Mouse (Mus musculus) right cerebral cortex, adult 18-20 months (tissue): ENCODE data around the gene Elavl3.
A peak's percentile ranks its signal among the peaks of the same experiment; 100 is the strongest.

Experiments used
- DNase-seq: peaks from one replicate; pipeline ENCODE4 v3.0.0; 2022; ENCODE audit warnings: mixed read lengths

Gene Elavl3

DNA sequence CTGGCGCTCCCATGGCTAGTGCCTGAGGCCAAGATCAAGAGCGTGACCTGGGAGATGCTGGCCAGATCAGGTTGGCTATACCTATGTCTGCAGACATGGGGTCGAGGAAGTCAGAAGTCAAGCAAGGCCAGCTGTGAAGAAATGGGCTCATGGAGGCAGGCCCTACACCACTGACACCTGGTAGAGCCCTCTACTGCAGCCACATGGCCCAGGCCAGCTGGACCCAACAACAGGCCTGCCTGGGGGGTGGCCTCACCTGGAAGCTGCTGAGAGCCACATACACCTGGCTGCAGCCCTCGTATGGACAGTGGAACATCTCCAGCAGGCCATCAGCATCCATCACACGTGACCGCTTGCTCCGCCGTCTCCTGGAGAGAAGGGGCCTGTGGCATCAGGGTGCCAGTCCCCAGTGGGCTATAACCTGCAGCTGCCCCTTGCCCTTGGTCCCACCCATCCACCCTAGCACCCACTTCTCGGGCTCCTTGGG lies 5.3 kb upstream of the Elavl3 start:
- no peak for DNase-seq

DNA sequence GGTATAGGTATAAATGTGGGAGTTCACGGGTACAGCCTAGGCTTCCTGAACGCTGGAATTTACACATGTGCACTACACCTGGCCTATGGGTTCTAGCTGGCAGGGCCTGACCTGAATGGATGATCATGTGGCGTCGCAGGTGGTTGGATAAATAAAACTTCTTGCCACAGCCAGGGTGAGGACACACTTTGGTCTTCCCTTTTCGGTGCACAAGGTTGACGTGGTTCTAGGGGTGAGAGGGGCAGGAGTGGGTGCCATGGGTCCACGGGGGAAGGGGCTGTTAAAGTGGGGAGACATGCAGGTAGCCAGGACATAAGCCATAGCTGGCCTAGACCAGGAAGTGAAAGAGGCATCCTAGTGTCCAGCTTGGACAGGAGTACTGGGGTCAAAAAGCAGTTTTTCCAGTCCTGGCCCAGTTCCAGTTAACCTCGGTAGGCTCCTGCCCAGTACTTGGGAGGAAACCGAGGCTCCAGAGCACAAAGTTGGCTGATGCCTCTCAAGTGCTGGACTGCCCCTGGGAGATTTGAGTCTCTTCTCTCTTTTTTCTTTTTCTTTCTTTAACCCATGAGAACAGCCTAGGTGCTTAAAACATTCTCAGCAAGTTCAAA lies 4.6 kb upstream of the Elavl3 start:
- no peak for DNase-seq

DNA sequence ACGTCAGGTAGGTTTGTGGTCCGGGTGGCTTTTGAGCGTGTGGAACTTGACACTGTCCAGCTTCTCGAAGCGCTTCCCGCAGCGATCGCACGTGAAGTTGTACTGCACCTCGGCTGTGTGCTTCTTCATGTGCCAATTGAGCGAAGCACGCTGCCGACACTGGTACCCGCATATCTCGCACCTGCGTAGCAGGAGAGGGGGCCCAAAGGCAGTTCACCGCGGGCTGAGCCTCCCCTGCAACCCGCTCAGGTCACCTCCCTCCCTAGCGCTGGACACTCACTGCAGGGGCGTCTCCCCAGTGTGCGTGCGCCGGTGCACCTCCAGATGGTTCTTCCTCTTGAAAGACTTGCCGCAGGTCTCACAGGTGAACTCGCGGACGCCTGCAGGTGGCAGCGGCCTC lies 3.9 kb upstream of the Elavl3 start:
- DNase-seq, result no peak

DNA sequence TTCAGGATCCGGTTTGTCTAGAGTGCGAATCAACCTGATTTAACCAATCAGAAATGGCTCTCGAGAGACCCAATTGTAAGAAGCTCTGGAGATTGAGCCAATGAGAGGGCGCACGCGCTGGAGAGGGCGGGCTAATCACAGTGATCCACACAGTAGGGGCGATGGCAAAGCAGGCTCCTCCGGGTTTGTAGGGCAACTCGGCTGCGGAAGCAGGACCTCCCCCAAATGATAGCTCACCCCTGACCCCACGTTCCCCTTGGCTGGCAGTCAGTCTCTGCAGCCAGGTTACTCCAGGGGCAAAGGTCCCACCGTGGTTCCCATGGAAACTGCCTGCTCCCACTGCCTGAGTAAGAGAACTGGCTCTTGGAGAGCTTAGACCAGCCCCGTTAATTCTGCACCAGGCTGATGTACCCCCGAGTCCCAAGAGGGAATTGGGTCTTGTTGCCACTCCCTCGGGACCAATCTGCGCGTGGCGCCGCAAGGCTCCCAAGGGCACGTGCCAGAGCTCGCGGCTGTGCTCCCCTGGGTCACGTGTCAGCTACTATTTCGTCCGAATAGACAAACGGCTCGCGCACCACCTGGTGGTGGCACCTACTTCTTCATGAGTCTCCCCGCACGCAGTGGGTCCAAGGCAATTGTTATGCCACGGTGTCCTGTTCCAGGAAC lies 2.7 kb upstream of the Elavl3 start:
- peak; percentile 87 for DNase-seq

DNA sequence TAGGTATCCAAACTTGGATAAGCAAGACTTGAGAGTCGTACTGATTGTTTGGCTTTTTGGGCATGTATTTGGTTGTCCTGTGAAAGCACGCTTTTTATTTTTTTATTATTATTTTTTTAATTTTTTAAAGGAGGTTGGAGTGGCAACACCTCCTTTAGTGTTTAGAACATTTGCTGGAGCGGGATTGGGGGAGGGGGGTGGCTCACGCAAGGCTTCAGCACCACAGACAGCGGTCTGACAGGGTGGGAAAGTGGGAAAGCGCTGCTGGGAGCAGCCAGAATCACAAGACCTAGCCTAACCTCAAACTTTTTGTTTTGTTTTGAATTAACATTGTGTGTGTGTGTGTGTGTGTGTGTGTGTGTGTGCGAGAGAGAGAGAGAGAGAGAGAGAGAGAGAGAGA lies 1.8 kb upstream of the Elavl3 start:
- no peak for DNase-seq

DNA sequence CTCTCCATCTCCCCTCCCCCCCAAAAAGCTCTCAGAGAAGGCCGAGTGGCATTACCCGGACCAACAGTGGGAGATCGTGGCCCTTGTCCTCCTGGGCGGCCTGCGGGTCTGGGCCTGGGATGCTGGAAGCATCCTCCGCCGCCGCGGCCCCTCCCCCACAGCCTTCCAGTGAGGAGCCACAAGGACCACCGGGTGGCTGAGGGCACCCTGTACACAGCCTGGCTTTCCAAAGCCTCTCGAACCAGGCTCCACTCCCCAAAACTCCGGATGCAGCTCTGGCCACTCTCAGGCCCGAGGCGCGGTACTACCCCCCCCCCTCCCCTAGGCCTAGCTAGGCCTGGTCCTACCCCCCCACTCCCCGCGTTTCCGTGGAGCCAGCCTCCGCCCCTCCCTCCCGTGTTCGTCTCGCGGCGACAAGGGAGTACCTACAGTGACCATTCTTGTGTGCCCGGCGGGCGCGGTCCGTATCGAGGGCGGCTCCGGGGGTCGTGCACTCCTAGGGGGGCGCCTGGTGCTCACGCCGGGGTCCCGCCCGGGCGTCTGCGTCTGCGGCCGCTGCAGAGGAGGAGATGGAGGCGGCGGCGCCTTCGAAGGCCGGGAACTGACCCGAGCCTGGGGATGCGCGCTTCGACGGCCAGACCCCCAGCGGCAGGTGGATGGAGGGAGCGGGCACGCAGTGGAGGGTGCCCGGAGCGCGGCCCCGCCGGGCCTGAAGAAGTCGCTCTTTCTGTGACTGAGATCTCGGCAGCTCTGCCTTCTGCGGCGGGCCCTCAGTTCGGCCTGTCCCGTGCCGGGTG lies 464 bp downstream of the Elavl3 start:
- peak; percentile 52 for DNase-seq

DNA sequence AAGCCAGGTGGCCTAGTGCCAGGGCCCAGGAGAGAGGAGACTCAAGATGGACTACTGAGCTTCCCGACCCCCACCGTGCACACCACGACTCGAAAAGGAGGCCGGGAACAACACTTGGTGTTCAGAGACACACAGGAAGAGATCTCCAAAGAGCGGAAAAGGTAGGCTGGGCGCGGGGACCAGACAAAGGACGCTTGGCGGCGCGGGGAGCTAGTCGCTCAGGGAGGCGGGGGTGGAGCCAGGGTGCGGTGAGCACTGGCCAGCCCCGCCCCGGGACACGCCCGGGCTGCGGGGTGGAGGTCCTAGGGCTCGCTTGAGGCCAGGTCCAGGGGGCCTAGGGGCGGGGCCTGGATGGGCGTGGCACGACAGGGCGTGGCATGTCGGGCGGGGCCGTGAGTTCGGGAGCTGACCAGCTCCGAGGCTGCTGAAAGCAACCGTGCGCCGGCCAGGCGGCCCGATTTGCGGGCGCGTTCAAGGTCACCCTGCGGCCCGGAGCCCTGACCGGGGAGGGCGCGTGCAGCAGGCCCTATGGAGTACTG lies 1.4 kb downstream of the Elavl3 start:
- DNase-seq, result peak; percentile 82

DNA sequence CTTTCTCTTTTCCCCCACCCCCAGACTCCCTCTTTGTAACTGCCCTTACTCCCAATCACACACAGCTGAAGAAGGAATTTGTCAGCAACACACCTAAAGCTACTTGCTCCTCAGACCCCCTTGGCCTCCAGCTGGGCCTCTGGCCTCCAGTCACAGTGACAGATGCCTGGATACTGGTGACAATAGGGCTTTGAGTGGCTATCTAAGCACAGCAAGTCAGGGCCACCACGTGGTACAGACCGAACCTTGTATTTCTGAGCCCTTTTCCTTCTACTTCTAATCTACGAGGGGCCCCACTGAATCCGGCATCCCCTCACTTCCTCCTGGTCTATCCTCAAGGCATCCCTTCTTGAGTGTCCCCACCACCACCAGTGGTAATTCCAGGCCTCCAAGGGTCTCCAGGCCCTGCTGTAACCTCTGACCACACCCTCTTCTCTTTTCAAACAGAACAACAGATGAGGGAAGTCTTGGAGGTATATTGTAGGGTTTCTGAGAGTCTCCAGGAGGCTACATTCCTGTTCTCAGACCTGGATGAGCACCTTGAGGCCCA lies 2.0 kb downstream of the Elavl3 start:
- no peak for DNase-seq

DNA sequence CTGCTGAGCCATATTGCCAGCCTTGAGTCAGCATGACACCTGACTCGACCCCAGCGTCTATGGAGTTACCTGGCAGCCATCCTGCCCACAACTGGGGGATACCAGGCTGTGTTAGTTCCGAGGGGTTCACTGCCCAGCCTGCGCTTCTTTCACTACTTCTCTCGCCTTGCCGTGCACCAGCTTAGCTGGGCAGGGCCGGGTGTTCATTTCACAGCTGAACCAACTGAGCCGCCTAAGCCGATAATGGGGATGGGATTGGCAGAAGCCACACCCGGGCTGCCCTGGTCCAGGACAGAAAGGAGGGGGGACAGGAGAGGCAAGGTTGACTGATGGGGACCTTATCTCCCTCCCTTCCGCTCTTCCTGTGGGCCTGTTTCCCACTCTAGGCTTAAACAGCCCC lies 2.5 kb downstream of the Elavl3 start:
- DNase-seq, result no peak

DNA sequence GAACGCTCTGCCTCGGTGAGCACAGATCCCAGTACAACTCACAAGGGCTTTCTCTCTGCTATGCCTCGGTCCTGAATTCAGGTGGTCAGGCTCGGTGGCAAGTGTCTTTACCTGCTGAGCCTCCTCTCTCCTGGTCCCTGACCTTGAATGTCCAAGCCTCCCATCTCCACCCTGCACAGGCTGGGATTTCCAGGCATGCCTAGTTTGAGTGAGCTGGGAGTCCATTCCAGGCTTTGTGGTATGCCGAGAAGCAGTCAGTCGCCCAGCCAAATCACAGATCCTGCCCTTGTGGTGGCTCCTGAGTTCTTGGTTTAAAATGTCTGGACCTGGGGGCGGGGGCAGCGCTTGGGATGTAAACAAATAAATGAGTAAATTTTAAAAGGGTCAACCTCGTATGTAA lies 4.5 kb downstream of the Elavl3 start:
- DNase-seq, result no peak

DNA sequence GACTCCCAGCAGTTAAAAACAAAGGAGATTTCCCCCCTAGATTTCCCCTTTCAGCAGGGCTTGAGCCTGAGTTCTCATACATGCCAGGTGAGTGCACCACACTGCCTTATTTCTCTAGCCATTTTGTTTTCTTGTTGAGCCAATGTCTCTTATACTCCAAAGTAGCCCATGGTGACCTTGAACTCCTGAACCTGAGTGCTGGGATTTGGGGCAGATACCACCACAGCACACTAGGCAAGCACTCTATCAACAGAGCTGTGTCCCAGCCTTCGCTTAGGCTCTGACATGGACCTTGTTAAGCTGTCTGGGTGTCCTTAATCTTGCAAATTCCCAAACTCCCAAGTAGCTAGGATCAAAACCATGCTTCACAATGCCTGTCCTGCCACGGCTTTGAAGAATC lies 10.0 kb downstream of the Elavl3 start:
- DNase-seq, result no peak

DNA sequence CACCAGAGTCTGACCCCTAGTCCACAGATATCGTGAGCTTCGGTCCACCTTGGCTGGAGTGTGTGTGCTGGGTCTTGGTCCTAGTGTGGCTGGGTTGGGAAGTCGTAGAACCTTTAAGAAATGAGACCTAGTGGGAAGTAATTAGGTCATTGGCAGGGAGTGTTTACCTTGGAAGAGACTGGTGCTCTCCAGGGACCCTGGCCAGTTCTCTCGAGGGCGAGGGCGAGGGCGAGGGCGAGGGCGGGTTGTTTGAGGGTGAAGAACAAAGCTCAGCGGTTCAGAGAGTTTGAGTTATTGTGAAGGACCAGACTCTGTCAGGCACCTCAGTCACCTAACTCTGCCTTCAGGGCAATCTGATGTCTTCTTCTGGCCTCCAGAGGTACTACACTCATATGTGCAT lies 14.0 kb downstream of the Elavl3 start:
- DNase-seq, result no peak

DNA sequence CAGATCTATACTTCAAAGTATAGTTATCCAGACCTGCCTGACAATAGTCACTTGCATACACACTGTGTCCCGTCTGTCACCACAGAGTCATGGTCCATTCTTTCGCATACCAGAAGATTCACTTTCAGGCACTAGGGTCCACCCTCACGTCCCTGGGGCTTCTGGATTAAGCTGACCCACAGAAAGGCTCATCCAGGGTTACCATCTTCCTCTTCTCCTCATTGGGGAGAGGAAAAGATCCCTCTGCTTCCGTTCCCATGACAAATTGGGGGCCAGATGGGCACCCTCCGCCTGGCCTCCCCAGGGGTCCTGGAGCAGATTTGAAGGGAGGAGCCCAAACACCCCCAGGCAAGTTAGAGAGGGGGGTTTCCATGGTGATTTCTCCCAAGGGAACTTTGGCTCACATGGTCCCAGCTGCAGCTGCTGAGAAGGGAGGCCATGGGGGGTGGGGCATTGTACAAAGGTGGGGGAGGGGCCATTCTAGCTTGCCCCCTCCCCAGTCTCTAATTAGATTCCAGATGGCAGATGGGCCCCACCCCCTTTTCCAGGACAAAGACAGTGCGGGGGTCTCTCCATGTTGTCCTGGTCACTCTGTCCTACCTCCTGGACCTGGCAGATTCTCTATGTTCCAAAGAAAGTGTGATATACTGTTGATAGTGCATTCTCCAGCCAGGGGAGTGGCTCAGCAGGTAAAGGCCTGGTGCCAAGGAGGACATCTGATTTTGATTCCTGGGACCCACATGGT lies 16.4 kb downstream of the Elavl3 start:
- DNase-seq, result no peak

DNA sequence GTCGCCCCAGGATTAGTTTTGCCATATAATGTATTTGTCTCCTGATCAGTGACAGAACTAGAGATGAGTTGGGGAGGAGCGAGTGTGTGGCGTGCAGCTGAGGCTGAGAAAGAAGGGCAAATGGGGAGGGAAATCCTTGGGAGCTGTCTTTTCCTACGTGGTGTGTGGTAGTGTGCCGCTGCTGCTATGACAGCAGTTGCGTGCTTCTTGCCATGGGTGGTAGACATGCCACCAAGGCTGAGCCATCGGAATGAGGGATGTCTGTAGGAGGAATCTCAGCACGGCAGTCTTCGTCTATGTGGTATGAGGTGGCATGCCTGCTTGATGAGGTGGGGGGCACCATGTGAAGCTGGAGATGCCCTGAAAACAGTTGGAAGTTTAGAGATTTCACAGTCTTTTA lies 21.4 kb downstream of the Elavl3 start:
- peak; percentile 43 for DNase-seq

DNA sequence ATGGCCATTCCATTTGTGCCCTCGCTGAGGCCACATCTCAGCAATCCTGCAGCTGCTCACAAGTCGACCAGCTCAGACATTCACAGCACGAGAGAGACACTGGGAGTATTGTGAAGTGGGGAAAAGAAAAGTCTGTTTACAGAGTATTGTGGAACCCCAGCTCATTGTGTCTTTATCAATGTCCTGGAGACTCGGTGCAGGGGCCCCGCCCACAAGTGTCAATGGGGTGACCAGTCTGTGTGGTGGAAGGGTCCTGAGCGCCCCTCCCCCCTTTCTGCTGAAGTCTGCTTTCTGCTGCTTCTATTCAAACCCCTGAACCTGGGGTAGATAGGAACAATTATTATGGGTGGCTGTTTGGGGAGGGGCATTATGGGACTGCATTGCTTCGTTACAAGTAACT lies 23.4 kb downstream of the Elavl3 start:
- no peak for DNase-seq

DNA sequence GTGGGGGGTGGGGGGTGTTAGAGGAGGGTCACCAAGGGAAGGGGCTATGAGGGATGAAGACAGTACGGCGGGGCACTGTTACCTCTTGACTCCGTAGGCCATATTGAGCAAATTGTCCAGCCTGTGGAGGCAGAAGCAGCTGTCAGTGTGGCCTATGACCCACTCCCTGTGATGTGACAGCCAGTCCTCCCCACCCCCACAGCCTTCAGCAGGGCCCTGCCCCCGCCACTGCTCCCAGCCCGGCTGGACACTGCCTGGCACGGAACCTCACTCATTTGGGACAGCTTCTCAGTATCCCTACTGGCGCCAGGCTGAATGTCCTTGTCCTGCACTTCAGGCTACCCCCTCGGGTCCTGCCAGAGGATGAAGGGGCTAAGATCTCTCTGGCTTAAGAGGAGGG lies 27.2 kb downstream of the Elavl3 start:
- peak; percentile 41 for DNase-seq

DNA sequence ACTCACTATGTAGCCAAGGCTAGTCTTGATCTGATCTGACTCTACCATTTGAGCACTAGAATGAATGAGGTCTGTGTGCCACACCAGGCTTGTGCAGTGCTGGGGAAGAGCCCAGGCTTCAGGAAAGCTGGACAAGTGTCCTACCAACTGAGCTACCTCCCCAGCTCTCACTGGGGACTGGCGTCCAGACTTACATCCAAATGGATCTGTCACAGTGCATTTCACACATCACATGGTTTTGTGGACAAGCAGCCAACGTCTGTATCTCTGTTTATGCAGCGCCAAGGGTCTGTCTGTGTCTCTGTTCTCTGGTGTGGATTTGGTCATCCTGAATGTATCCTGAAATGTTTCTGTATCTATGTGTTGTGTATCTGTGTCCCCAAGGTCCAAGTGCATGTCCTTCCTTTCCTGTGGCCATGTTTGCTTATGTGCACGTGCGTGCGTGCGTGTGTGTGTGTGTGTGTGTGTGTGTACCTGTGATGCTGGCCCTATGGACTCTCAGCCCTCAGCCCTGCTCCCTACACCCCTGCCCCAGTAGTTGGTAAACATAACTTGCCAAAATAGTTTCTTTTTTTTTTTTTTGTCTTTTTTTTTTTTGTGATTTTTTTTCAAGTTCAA lies 34.5 kb downstream of the Elavl3 start:
- DNase-seq, result no peak

DNA sequence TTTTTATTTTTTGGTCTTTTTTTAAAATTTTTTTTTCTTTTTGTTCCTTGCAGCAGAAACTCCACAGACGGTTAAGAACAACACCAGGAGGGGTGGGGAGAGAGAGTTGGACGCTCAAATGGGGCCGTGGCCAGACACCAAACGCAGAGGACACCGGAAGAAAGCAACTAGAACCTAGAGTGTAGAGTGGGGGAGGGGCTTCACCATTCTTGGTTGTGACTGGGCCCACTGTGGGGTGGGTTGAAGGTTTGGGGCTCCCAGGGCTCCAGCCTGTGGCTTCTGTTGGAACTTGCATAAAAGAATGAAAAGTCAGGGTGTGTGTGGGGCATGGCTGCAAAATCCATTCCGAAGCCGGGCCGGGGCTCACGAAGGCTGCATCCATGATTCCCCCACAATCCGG lies 35.6 kb downstream of the Elavl3 start:
- DNase-seq, result no peak

DNA sequence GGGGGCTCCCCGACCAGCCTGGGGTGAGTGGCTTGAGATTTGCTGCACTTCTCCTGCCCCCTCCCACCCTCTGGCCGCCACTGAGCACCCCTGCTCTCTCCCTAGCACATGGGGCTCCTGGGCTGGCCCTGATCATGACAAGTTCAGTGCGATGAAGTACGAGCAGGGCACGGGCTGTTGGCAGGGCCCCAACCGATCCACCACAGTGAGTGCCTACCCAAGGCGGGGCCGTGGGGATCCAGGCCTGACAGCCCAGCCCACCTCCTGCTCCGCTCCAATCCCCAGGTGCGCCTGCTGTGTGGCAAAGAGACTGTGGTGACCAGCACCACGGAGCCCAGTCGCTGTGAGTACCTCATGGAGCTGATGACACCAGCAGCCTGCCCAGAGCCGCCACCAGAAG lies 39.1 kb downstream of the Elavl3 start:
- DNase-seq, result no peak

DNA sequence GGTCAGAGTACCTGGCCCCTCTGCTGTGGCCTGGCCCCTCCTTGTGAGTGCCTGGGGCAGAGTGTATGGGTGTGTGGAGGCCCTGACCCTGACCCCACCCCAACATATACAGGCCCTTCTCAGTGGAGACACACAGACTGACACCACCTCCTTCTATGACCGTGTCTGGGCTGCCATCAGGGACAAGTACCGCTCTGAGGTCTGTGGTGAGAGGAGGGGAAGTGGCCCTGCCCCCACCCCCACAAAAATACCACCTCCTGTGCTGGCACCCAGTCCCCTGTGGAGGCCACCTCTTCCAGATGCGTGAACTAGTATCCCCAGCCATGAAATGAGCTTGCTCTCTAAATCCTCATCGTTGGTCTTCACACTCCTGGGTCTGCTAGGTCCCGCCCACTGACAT lies 40.8 kb downstream of the Elavl3 start:
- DNase-seq, result no peak

DNA sequence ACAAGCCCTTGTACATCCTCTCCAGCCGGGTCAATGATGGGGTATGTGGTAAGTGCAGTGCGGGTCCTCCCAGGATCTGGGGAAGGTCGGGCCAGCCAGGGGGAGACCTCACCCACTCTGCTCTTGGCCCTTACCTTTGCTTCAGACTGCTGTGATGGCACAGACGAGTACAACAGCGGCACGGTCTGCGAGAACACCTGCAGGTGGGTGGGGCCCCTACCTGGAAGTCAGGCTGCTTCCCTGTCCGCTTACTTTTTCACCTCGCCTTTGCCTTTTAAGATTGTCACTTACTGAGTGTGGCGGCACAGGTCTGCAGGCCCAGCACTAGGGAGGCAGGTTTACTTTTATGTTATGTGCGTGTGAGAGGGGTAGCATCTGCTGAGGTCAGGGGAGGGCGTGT lies 47.3 kb downstream of the Elavl3 start:
- DNase-seq, result no peak

DNA sequence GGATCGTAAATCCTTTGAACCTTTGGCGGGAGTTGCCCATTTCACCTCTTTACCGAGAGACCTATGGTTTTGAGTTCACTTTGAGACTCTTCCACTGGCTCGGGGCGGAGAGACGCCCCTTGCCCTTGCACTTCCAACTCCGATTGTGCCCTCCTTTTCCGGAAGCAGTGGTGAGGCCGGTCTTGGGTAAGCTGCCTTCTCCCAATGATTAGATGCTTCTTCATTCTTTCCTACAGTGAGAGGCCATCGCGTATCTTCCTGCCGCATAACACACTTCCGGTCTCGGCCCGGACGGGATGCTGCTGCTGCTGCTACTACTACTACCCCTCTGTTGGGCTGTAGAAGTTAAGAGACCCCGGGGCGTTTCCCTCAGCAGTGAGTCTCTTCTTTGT lies 48.7 kb downstream of the Elavl3 start:
- DNase-seq, result peak; percentile 53
